Comparison of ENCODE assay signal across 8 mouse cellular contexts in genomic region chr3:143100810-143101645, GRCm38 (mm10).
DNase-seq lines count a peak whose midpoint lies in the region; ATAC-seq and TF ChIP-seq lines count a peak whose summit lies in the region.

No protein-coding gene starts in this region.

- no peak overlapping the region for H3K9ac ChIP-seq in embryonic facial prominence, embryonic 15.5 days
- peak overlapping the region; percentile 38 for H3K9ac ChIP-seq in intestine, embryonic 14.5 days (ENCODE audit: low read length)

- no peaks in the 10 kb centered on the region for H3K9me3 ChIP-seq in embryonic facial prominence, embryonic 15.5 days (replicated peaks)
- H3K9me3 ChIP-seq in intestine, embryonic 14.5 days (ENCODE audit: control insufficient read depth, low read length): no peaks in the 10 kb centered on the region

- no peak overlapping the region for H3K27ac ChIP-seq in gastrocnemius, adult 2 months
- H3K27ac ChIP-seq in embryonic facial prominence, embryonic 15.5 days (replicated peaks): no peak overlapping the region
- H3K27ac ChIP-seq in intestine, embryonic 14.5 days (ENCODE audit: low read depth): peak overlapping the region; percentile 75; the same call in 1 of the 2 replicates

- TF ChIP-seq CTCF in gastrocnemius, adult 2 months (IDR thresholded peaks at IDR 0.05): no peak

- WGBS in embryonic facial prominence, embryonic 15.5 days: 4% methylated on average over 42 of the region's 59 CpGs
- 4% methylated on average over 49 of the region's 59 CpGs for WGBS in intestine, embryonic 14.5 days

- peaks cover 14% of the 10 kb centered on the region for H3K4me1 ChIP-seq in embryonic facial prominence, embryonic 15.5 days
- H3K4me1 ChIP-seq in intestine, embryonic 14.5 days (replicated peaks; ENCODE audit: control insufficient read depth, insufficient read depth, low read length): peaks cover 23% of the 10 kb centered on the region

- peak overlapping the region; percentile 78 for H3K4me2 ChIP-seq in embryonic facial prominence, embryonic 15.5 days (replicated peaks)
- H3K4me2 ChIP-seq in intestine, embryonic 14.5 days (ENCODE audit: low read length): peak overlapping the region; percentile 84

- intact Hi-C loops in gastrocnemius, adult 2 months (cut with DNase I): no loop called here
- intact Hi-C loops in gastrocnemius, postnatal 36 days (cut with DNase I): no loop called here

- peak; percentile 23 for DNase-seq in gastrocnemius, adult 2 months
- no peak for DNase-seq in gastrocnemius, postnatal 36 days
- DNase-seq in Muller cell, postnatal 12 days (ENCODE audit: inconsistent ontology term): peak; percentile 45
- DNase-seq in intestine, embryonic 14.5 days (ENCODE audit: low spot score): peak; percentile 64
- peak; percentile 27 for DNase-seq in lung, postnatal 10 days
- peak; percentile 46 for DNase-seq in right cerebral cortex, postnatal 14 days
- no peak for DNase-seq in gastrocnemius, postnatal 25 days

- peaks cover 26% of the 10 kb centered on the region for H3K27me3 ChIP-seq in embryonic facial prominence, embryonic 15.5 days
- H3K27me3 ChIP-seq in intestine, embryonic 14.5 days (replicated peaks; ENCODE audit: control insufficient read depth, insufficient read depth, low read length): 0 out of 2 replicates have a peak, but pooled peaks cover 13% of the 10 kb centered on the region

- H3K4me3 ChIP-seq in gastrocnemius, adult 2 months: peak overlapping the region; percentile 70
- peak overlapping the region; percentile 42 for H3K4me3 ChIP-seq in embryonic facial prominence, embryonic 15.5 days (replicated peaks)
- peak overlapping the region; percentile 45 for H3K4me3 ChIP-seq in intestine, embryonic 14.5 days (ENCODE audit: low read depth, low read length)

- H3K36me3 ChIP-seq in embryonic facial prominence, embryonic 15.5 days: no peaks in the 10 kb centered on the region
- H3K36me3 ChIP-seq in intestine, embryonic 14.5 days (ENCODE audit: control insufficient read depth, insufficient read depth, low read length): no peaks in the 10 kb centered on the region

- no peak for ATAC-seq in embryonic facial prominence, embryonic 15.5 days (ENCODE audit: insufficient number of reproducible peaks, low FRiP score, low TSS enrichment, low read depth)
- no peak; the same call in 1 of the 2 replicates for ATAC-seq in intestine, embryonic 14.5 days (replicated peaks; ENCODE audit: low FRiP score, low TSS enrichment, low read depth)

Comparison
In these comparisons a context has a peak if more than half of its experiments do, and no peak if none do; other contexts are left out.
1. DNase-seq: peak in gastrocnemius, adult 2 months (single experiment), Muller cell, postnatal 12 days (single experiment), intestine, embryonic 14.5 days (single experiment), lung, postnatal 10 days (single experiment) and right cerebral cortex, postnatal 14 days (single experiment); none in gastrocnemius, postnatal 36 days (0 of 2) and gastrocnemius, postnatal 25 days (single experiment).
2. Peak in every context shown above with its lines, with median percentiles within 50 percentile points of each other: H3K4me3 ChIP-seq.